Mouse (Mus musculus): ENCODE data around the gene Oas1c.

- TF ChIP-seq TAL1 (IDR thresholded peaks at IDR 0.05; ENCODE audit: low read length) (no peak), GATA1 (IDR thresholded peaks at IDR 0.05; ENCODE audit: low read length) (no peak)
Measured at GRCm38 (mm10) chr5:120833335-120834280, 21.3 kb upstream of the Oas1c start.
